9 mouse cellular contexts compared by ENCODE assay signal in the genomic region with DNA sequence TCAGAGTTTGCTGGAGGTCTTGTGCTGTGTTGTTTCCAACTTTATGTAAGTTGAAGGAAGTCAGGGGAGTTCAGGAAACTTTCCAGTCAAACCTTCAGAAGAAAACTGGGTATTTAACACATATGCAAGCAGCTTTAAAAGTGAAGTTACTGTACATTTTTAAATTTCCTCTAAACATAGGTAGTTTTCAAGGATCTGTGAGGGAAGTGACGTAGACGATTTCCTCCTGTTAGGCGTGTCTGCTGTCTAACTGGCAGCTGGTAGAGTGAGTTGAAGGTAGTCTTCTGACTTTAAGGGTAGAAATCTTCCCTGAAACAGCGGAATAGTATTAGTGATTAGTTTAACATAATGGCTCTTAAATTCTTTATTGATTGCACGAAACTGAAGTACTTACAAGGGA. TPM values are rescaled to one million over a fixed set of nuclear protein-coding genes. Genes with fewer than 3 reads are reported as not detected.
DNase-seq lines count a peak whose midpoint lies in the region; ATAC-seq and TF ChIP-seq lines count a peak whose summit lies in the region.
"Had no signal": no experiment of that assay in that cellular context is flagged by ENCODE, and none has a peak within 500 bp of the region (broad histone marks: within the 10 kb centered on the region; RNA-seq: fewer than 3 reads in every experiment).

No protein-coding gene starts in this region.

- no peaks in the 10 kb centered on the region for H3K36me3 ChIP-seq in heart, embryonic 15.5 days
- H3K36me3 ChIP-seq in E14TG2a.4 (ENCODE audit: insufficient read depth, low read length), result peaks cover 77% of the 10 kb centered on the region
- peaks cover 38% of the 10 kb centered on the region for H3K36me3 ChIP-seq in hindbrain, embryonic 10.5 days
- 0 out of 2 replicates have a peak, but pooled peaks cover 10% of the 10 kb centered on the region for H3K36me3 ChIP-seq in midbrain, embryonic 12.5 days

- WGBS in heart, embryonic 15.5 days, result 76% methylated on average over 5 of the region's 5 CpGs
- 89% methylated on average over 5 of the region's 5 CpGs for WGBS in hindbrain, embryonic 10.5 days
- 87% methylated on average over 5 of the region's 5 CpGs for WGBS in midbrain, embryonic 12.5 days

- TF ChIP-seq CTCF in E14TG2a.4 (conservative IDR thresholded peaks at IDR 0.05; ENCODE audit: low read length), result no peak

- H3K27ac ChIP-seq in heart, embryonic 15.5 days, result no peak overlapping the region
- H3K27ac ChIP-seq in hindbrain, embryonic 10.5 days, result no peak overlapping the region
- no peak overlapping the region for H3K27ac ChIP-seq in midbrain, embryonic 12.5 days (replicated peaks)

- intact Hi-C loops in heart, postnatal 36 days (cut with DNase I), result no loop called here

- ATAC-seq in heart, embryonic 15.5 days (replicated peaks; ENCODE audit: insufficient number of reproducible peaks, insufficient read depth, low FRiP score, low read depth), result no peak
- ATAC-seq in midbrain, embryonic 12.5 days (ENCODE audit: low FRiP score, low read depth), result no peak

- DNase-seq in heart, postnatal 36 days, result no peak
- DNase-seq in hindbrain, embryonic 10.5 days (ENCODE audit: low spot score), result no peak
- DNase-seq in cerebellum, adult 11-12 months, result no peak
- no peak for DNase-seq in adrenal gland, adult 8-10 months
- no peak for DNase-seq in adrenal gland, postnatal 10 days
- DNase-seq: cerebellum, adult 9-10 months had no signal

- H3K4me3 ChIP-seq in heart, embryonic 15.5 days, result peak overlapping the region; percentile 3; the same call in 1 of the 2 replicates
- peak overlapping the region; percentile 99 for H3K4me3 ChIP-seq in E14TG2a.4 (replicated peaks; ENCODE audit: low read length)
- H3K4me3 ChIP-seq in hindbrain, embryonic 10.5 days, result peak overlapping the region; percentile 100
- peak overlapping the region; percentile 26; the same call in 1 of the 2 replicates for H3K4me3 ChIP-seq in midbrain, embryonic 12.5 days

- peaks cover 34% of the 10 kb centered on the region for H3K4me1 ChIP-seq in heart, embryonic 15.5 days (replicated peaks)
- H3K4me1 ChIP-seq in E14TG2a.4 (replicated peaks; ENCODE audit: low read depth, low read length), result peaks cover 89% of the 10 kb centered on the region
- peaks cover 72% of the 10 kb centered on the region for H3K4me1 ChIP-seq in hindbrain, embryonic 10.5 days (replicated peaks)
- H3K4me1 ChIP-seq in midbrain, embryonic 12.5 days, result peaks cover 40% of the 10 kb centered on the region

- H3K4me2 ChIP-seq in heart, embryonic 15.5 days, result peak overlapping the region; percentile 33; the same call in 1 of the 2 replicates
- peak overlapping the region; percentile 49 for H3K4me2 ChIP-seq in midbrain, embryonic 12.5 days (replicated peaks)

- no peaks in the 10 kb centered on the region for H3K27me3 ChIP-seq in heart, embryonic 15.5 days
- no peaks in the 10 kb centered on the region for H3K27me3 ChIP-seq in E14TG2a.4 (ENCODE audit: insufficient read depth, low read length)
- no peaks in the 10 kb centered on the region for H3K27me3 ChIP-seq in hindbrain, embryonic 10.5 days (ENCODE audit: insufficient read depth, poor library complexity, severe bottlenecking)
- no peaks in the 10 kb centered on the region for H3K27me3 ChIP-seq in midbrain, embryonic 12.5 days

- H3K9ac ChIP-seq in heart, embryonic 15.5 days, result no peak overlapping the region
- no peak overlapping the region for H3K9ac ChIP-seq in midbrain, embryonic 12.5 days (replicated peaks)

- no peaks in the 10 kb centered on the region for H3K9me3 ChIP-seq in heart, embryonic 15.5 days (replicated peaks)
- H3K9me3 ChIP-seq in E14TG2a.4 (ENCODE audit: low read length), result no peaks in the 10 kb centered on the region
- no peaks in the 10 kb centered on the region for H3K9me3 ChIP-seq in hindbrain, embryonic 10.5 days
- no peaks in the 10 kb centered on the region for H3K9me3 ChIP-seq in midbrain, embryonic 12.5 days

RNA-seq across cellular contexts. Expression of gene Skil, which starts 5.2 kb away (rescaled TPM):
- 12.3 and 13.2 TPM in 2 replicates for polyA plus RNA-seq in heart, embryonic 15.5 days (2015; fragmentation: Nextera tagmentation; extraction: Ambion mirVana)
- total RNA-seq in heart, postnatal 36 days (2021), result 10 to 100 TPM; 15.0 to 17.0 TPM
- polyA plus RNA-seq in hindbrain, embryonic 10.5 days (2016; fragmentation: Nextera tagmentation; extraction: Ambion mirVana), result 34.4 and 37.3 TPM in 2 replicates
- polyA plus RNA-seq in midbrain, embryonic 12.5 days (2016; fragmentation: Nextera tagmentation; extraction: Ambion mirVana), result 49.6 and 53.3 TPM in 2 replicates
- total RNA-seq in adrenal gland, adult 8-10 months (2022), result 10 to 100 TPM; 29.2 to 39.4 (median 34.0) TPM
- total RNA-seq in adrenal gland, postnatal 10 days (2021), result 10 to 100 TPM; 37.7 to 53.8 TPM

RNA-seq across cellular contexts. Expression of gene Cldn11, which starts 49.7 kb away (rescaled TPM):
- polyA plus RNA-seq in heart, embryonic 15.5 days (2015; fragmentation: Nextera tagmentation; extraction: Ambion mirVana), result 7.8 and 9.3 TPM in 2 replicates
- 1 to 10 TPM in 1 of 2 experiments, under 1 TPM in 1; 0.87 to 1.1 TPM for total RNA-seq in heart, postnatal 36 days (2021)
- 8.2 and 9.6 TPM in 2 replicates for polyA plus RNA-seq in hindbrain, embryonic 10.5 days (2016; fragmentation: Nextera tagmentation; extraction: Ambion mirVana)
- polyA plus RNA-seq in midbrain, embryonic 12.5 days (2016; fragmentation: Nextera tagmentation; extraction: Ambion mirVana), result 26.3 and 27.5 TPM in 2 replicates
- 10 to 100 TPM; 10.9 to 32.1 (median 18.4) TPM for total RNA-seq in adrenal gland, adult 8-10 months (2022)
- 10 to 100 TPM; 15.7 to 16.8 TPM for total RNA-seq in adrenal gland, postnatal 10 days (2021)

Comparison
In these comparisons a context has a peak if more than half of its experiments do, and no peak if none do; other contexts are left out.
1. H3K4me3 ChIP-seq: peak in every context shown above with its lines; median percentile 100 in hindbrain, embryonic 10.5 days; 99 in E14TG2a.4; 26 in midbrain, embryonic 12.5 days; 3 in heart, embryonic 15.5 days.
2. RNA of gene Cldn11, which starts 49.7 kb away (total RNA-seq): 10.9 to 32.1 TPM in adrenal gland, adult 8-10 months and 15.7 to 16.8 TPM in adrenal gland, postnatal 10 days; 0.87 to 1.1 TPM in heart, postnatal 36 days; every median in the first group is over 4 times any median in the second.